Mouse (Mus musculus): ENCODE data around the gene Sptbn1. TPM values are rescaled to one million over a fixed set of nuclear protein-coding genes. Genes with fewer than 3 reads are reported as not detected.

The Sptbn1 gene
- polyA plus RNA-seq, 1 experiment from 2014 or later = 74.8 TPM

- Histone ChIP-seq H3K9ac (ENCODE audit: low read length) (no peak overlapping the region), H3K27me3 (ENCODE audit: control insufficient read depth, insufficient read depth, low read length) (no peaks in the 10 kb centered on the region), H3K4me2 (ENCODE audit: low read depth, low read length, severe bottlenecking) (no peak overlapping the region), H3K4me3 (ENCODE audit: low read depth, low read length) (no peak overlapping the region), H3K36me3 (ENCODE audit: control insufficient read depth, insufficient read depth, low read length) (no peaks in the 10 kb centered on the region), H3K4me1 (replicated peaks; ENCODE audit: control insufficient read depth, insufficient read depth, low read length) (no peaks in the 10 kb centered on the region; the same call in 1 of the 2 replicates), H3K27ac (ENCODE audit: low read depth, low read length) (no peak overlapping the region), H3K9me3 (ENCODE audit: control insufficient read depth, low read length) (no peaks in the 10 kb centered on the region)
- ATAC-seq (replicated peaks; ENCODE audit: low FRiP score) (no peak), DNase-seq (ENCODE audit: low spot score) (no peak)
- 85% methylated on average over 3 of the region's 3 CpGs for whole genome bisulfite sequencing
These were observed 72.2 kb downstream of the Sptbn1 start for GRCm38 (mm10) chr11:30195756-30196155.

GRCm38 (mm10) chr11:30194800-30195199 is 73.2 kb downstream of the Sptbn1 start:
- Histone ChIP-seq H3K27ac (ENCODE audit: low read depth, low read length) (no peak overlapping the region), H3K9ac (ENCODE audit: low read length) (no peak overlapping the region), H3K27me3 (ENCODE audit: control insufficient read depth, insufficient read depth, low read length) (no peaks in the 10 kb centered on the region), H3K9me3 (ENCODE audit: control insufficient read depth, low read length) (no peaks in the 10 kb centered on the region), H3K4me2 (ENCODE audit: low read depth, low read length, severe bottlenecking) (no peak overlapping the region), H3K4me1 (replicated peaks; ENCODE audit: control insufficient read depth, insufficient read depth, low read length) (no peaks in the 10 kb centered on the region; the same call in 1 of the 2 replicates), H3K36me3 (ENCODE audit: control insufficient read depth, insufficient read depth, low read length) (no peaks in the 10 kb centered on the region), H3K4me3 (ENCODE audit: low read depth, low read length) (no peak overlapping the region)
- DNase-seq (ENCODE audit: low spot score) (no peak), ATAC-seq (replicated peaks; ENCODE audit: low FRiP score) (no peak)
- 85% methylated on average over 1 of the region's 1 CpGs for WGBS

GRCm38 (mm10) chr11:30190959-30191358 is 77.0 kb downstream of the Sptbn1 start:
- no peaks in the 10 kb centered on the region for H3K9me3 ChIP-seq (ENCODE audit: control insufficient read depth, low read length)
- H3K36me3 ChIP-seq (ENCODE audit: control insufficient read depth, insufficient read depth, low read length) = no peaks in the 10 kb centered on the region
- no peaks in the 10 kb centered on the region; the same call in 1 of the 2 replicates for H3K4me1 ChIP-seq (replicated peaks; ENCODE audit: control insufficient read depth, insufficient read depth, low read length)
- no peak overlapping the region for H3K4me3 ChIP-seq (ENCODE audit: low read depth, low read length)
- H3K27me3 ChIP-seq (ENCODE audit: control insufficient read depth, insufficient read depth, low read length) = no peaks in the 10 kb centered on the region
- no peak overlapping the region for H3K9ac ChIP-seq (ENCODE audit: low read length)
- DNase-seq (ENCODE audit: low spot score) (no peak), ATAC-seq (replicated peaks; ENCODE audit: low FRiP score) (no peak)
- H3K4me2 ChIP-seq (ENCODE audit: low read depth, low read length, severe bottlenecking) = no peak overlapping the region
- H3K27ac ChIP-seq (ENCODE audit: low read depth, low read length) = no peak overlapping the region
- 91% methylated on average over 4 of the region's 4 CpGs for WGBS

- WGBS = 97% methylated on average over 3 of the region's 3 CpGs
These were observed 77.9 kb downstream of the Sptbn1 start for GRCm38 (mm10) chr11:30190119-30190518.

GRCm38 (mm10) chr11:30186902-30187470 is 81.0 kb downstream of the Sptbn1 start:
- no peaks in the 10 kb centered on the region for H3K9me3 ChIP-seq (ENCODE audit: control insufficient read depth, low read length)
- no peaks in the 10 kb centered on the region for H3K27me3 ChIP-seq (ENCODE audit: control insufficient read depth, insufficient read depth, low read length)
- ATAC-seq (replicated peaks; ENCODE audit: low FRiP score) = 0 out of 2 replicates have a peak, but pooled peaks have one; percentile 44
- no peak overlapping the region for H3K9ac ChIP-seq (ENCODE audit: low read length)
- no peaks in the 10 kb centered on the region for H3K36me3 ChIP-seq (ENCODE audit: control insufficient read depth, insufficient read depth, low read length)
- no peak overlapping the region for H3K4me3 ChIP-seq (ENCODE audit: low read depth, low read length)
- no peak overlapping the region for H3K4me2 ChIP-seq (ENCODE audit: low read depth, low read length, severe bottlenecking)
- no peaks in the 10 kb centered on the region; the same call in 1 of the 2 replicates for H3K4me1 ChIP-seq (replicated peaks; ENCODE audit: control insufficient read depth, insufficient read depth, low read length)
- H3K27ac ChIP-seq (ENCODE audit: low read depth, low read length) = no peak overlapping the region
- 64% methylated on average over 4 of the region's 4 CpGs for WGBS
- no peak for DNase-seq (ENCODE audit: low spot score)

More at GRCm38 (mm10) chr11:30190119-30190518, 77.9 kb downstream of the Sptbn1 start:
- no peaks in the 10 kb centered on the region for H3K9me3 ChIP-seq (ENCODE audit: control insufficient read depth, low read length)
- no peaks in the 10 kb centered on the region for H3K27me3 ChIP-seq (ENCODE audit: control insufficient read depth, insufficient read depth, low read length)
- H3K9ac ChIP-seq (ENCODE audit: low read length) = no peak overlapping the region
- no peak for DNase-seq (ENCODE audit: low spot score)
- H3K27ac ChIP-seq (ENCODE audit: low read depth, low read length) = no peak overlapping the region
- ATAC-seq (replicated peaks; ENCODE audit: low FRiP score) = no peak
- no peak overlapping the region for H3K4me2 ChIP-seq (ENCODE audit: low read depth, low read length, severe bottlenecking)
- H3K4me1 ChIP-seq (replicated peaks; ENCODE audit: control insufficient read depth, insufficient read depth, low read length) = no peaks in the 10 kb centered on the region; the same call in 1 of the 2 replicates
- H3K36me3 ChIP-seq (ENCODE audit: control insufficient read depth, insufficient read depth, low read length) = no peaks in the 10 kb centered on the region
- H3K4me3 ChIP-seq (ENCODE audit: low read depth, low read length) = no peak overlapping the region

- Histone ChIP-seq H3K27me3 (ENCODE audit: control insufficient read depth, insufficient read depth, low read length) (no peaks in the 10 kb centered on the region), H3K4me1 (replicated peaks; ENCODE audit: control insufficient read depth, insufficient read depth, low read length) (no peaks in the 10 kb centered on the region; the same call in 1 of the 2 replicates), H3K4me2 (ENCODE audit: low read depth, low read length, severe bottlenecking) (no peak overlapping the region), H3K36me3 (ENCODE audit: control insufficient read depth, insufficient read depth, low read length) (no peaks in the 10 kb centered on the region), H3K4me3 (ENCODE audit: low read depth, low read length) (no peak overlapping the region), H3K9me3 (ENCODE audit: control insufficient read depth, low read length) (no peaks in the 10 kb centered on the region), H3K27ac (ENCODE audit: low read depth, low read length) (no peak overlapping the region), H3K9ac (ENCODE audit: low read length) (no peak overlapping the region)
- 79% methylated on average over 2 of the region's 2 CpGs for WGBS
- no peak for DNase-seq (ENCODE audit: low spot score)
- no peak for ATAC-seq (replicated peaks; ENCODE audit: low FRiP score)
These were observed 83.4 kb downstream of the Sptbn1 start for GRCm38 (mm10) chr11:30184527-30184926.

- Histone ChIP-seq H3K4me1 (replicated peaks; ENCODE audit: control insufficient read depth, insufficient read depth, low read length) (no peaks in the 10 kb centered on the region; the same call in 1 of the 2 replicates), H3K9ac (ENCODE audit: low read length) (no peak overlapping the region), H3K27ac (ENCODE audit: low read depth, low read length) (no peak overlapping the region), H3K4me2 (ENCODE audit: low read depth, low read length, severe bottlenecking) (no peak overlapping the region), H3K4me3 (ENCODE audit: low read depth, low read length) (no peak overlapping the region), H3K9me3 (ENCODE audit: control insufficient read depth, low read length) (no peaks in the 10 kb centered on the region), H3K27me3 (ENCODE audit: control insufficient read depth, insufficient read depth, low read length) (no peaks in the 10 kb centered on the region), H3K36me3 (ENCODE audit: control insufficient read depth, insufficient read depth, low read length) (no peaks in the 10 kb centered on the region)
- ATAC-seq (replicated peaks; ENCODE audit: low FRiP score) (no peak), DNase-seq (ENCODE audit: low spot score) (no peak)
- WGBS = 89% methylated on average over 8 of the region's 8 CpGs
These were observed 85.1 kb downstream of the Sptbn1 start for GRCm38 (mm10) chr11:30182716-30183411.

- Histone ChIP-seq H3K36me3 (ENCODE audit: control insufficient read depth, insufficient read depth, low read length) (no peaks in the 10 kb centered on the region), H3K4me2 (ENCODE audit: low read depth, low read length, severe bottlenecking) (no peak overlapping the region), H3K4me3 (ENCODE audit: low read depth, low read length) (no peak overlapping the region), H3K9ac (ENCODE audit: low read length) (no peak overlapping the region), H3K27ac (ENCODE audit: low read depth, low read length) (no peak overlapping the region), H3K27me3 (ENCODE audit: control insufficient read depth, insufficient read depth, low read length) (no peaks in the 10 kb centered on the region), H3K9me3 (ENCODE audit: control insufficient read depth, low read length) (no peaks in the 10 kb centered on the region), H3K4me1 (replicated peaks; ENCODE audit: control insufficient read depth, insufficient read depth, low read length) (0 out of 2 replicates have a peak, but pooled peaks cover 2% of the 10 kb centered on the region)
- DNase-seq (ENCODE audit: low spot score) = no peak
- ATAC-seq (replicated peaks; ENCODE audit: low FRiP score) = no peak
- 99% methylated on average over 2 of the region's 2 CpGs for WGBS
These were observed 89.8 kb downstream of the Sptbn1 start for GRCm38 (mm10) chr11:30178193-30178592.

Data from forebrain, embryonic 11.5 days (tissue).